Mouse (Mus musculus) liver, adult 2 months (tissue): ENCODE measurements around the gene Ercc6.

Source experiments
- CTCF ChIP-seq: fragments of 200-500 bp; IDR thresholded peaks from 2 replicates; pipeline ENCODE4 v1.5.1; 2011; ENCODE audit warnings: low read depth, low read length, control low read depth
- POLR2A ChIP-seq: fragments of 200-500 bp; IDR thresholded peaks from 2 replicates; pipeline ENCODE4 v1.6.1; 2011; ENCODE audit warnings: low read length, control low read depth; ENCODE audit not compliant: insufficient read depth; ENCODE audit errors: extremely low read depth

- no peak for TF ChIP-seq CTCF
- TF ChIP-seq POLR2A, result no peak
Observed at GRCm38 (mm10) chr14:32599290-32600041, 86.1 kb downstream of the Ercc6 start, which contains the start of gene Prrxl1.
